Mouse (Mus musculus): Measurements from ENCODE around the gene Gm5141. TPM values are rescaled to one million over a fixed set of nuclear protein-coding genes. Genes with fewer than 3 reads are reported as not detected.
A peak's percentile ranks its signal among the peaks of the same experiment; 100 is the strongest.
"Not testable (repeated sequence)": the region's sequence is repeated elsewhere in the genome, so short reads cannot be mapped to it uniquely, and the experiment has no call there.

The Gm5141 gene
- under 1 TPM; 0.07 to 0.26 TPM for total RNA-seq (2021)
- long read RNA-seq, experiment 1, result 0 reads
- long read RNA-seq, experiment 2, result 0 reads

DNA sequence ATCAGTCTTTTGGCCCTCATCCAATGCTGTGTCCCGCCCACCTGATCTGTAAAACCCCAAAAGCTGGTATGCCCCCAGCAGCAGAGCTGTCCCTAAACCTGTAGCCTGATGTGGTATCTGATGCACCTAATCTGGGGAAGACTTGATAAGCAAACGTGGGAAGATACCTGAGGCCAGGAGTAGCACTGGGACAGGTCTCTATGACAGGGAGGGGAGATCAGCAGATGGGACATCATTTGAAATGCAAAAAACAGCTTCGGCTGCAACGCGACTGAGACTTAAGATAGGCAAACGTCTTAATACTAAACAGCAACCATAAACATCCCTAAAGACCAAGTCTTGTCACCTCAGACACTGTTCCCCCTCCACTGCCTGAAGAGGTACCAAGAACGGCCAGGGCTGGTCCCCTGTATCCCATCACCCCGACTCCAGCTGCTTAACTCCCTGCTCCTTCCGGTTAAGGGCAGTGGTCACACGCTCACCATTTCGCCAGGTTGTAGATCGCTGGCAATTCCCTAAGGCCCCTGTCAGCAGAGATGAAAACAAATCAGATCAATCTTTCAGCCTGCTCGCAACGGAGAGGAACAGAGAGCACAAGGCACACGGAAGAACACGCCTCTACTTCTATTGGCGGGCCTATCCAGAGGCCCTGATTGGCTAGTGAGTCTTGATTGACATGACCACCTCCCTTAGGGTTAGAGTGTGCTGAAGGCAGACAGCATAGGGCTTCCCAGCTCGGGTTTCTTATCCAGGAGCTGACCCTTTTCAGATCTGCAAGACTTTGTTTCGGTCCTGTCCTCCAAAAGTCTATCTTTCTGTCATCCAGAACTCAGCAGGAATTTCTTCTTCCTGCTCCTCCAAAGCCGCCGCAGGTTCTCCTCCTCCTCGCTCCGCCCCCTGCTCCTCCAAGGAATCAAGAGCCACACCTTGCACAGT lies at the start of gene Gm5141:
TSS of gene Gm5141 (minus strand) at position 610 of the 936 bp plus-strand sequence.
- peak; percentile 19 for DNase-seq (ENCODE audit: low spot score)

GRCm38 (mm10) chr13:62833341-62833740 lies 47.7 kb upstream of the Gm5141 start:
- no peak for DNase-seq (ENCODE audit: low spot score)

DNA sequence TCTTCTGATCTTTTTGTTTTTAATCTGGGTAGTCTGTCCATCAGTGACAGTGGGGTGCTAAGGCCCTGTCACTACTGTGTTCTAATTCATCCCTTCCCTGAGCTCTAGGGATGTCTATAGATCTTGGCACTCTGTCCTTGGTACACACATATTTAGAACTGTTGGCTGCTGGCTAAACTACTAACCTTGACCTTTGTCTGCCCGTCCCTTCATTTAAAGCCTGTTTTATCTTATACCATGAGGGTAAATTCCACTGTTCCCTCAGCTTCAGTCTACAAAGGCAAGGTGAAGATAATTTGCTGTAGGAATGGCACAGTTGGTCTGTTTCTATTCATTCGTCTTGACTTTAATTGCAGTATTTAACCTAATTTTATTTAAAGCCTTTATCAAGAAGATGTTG lies 46.6 kb upstream of the Gm5141 start:
- no peak for DNase-seq (ENCODE audit: low spot score)

- not testable (repeated sequence) for DNase-seq (ENCODE audit: low spot score)
Observed at GRCm38 (mm10) chr13:62815705-62816104, 30.1 kb upstream of the Gm5141 start.

DNA sequence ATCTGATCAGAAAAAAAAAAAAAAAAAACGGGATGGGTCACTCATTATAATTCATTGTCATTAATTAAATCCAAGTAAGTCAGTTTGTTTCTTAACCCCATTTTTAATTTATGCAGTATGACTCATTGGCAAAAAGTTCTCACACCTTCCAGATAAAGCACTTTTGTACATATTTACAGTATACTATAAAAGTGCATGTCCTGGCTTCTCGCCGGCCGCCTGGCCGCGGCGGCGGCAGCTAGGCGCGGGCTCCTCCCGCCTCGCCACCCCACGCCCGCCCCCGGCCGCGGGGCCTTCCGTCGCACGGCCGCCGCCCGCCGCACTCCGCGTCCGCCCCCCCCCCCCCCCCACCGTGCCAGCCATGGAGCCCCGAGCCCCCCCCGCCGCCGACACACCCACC lies 27.1 kb upstream of the Gm5141 start:
- DNase-seq (ENCODE audit: low spot score), result no peak

DNA sequence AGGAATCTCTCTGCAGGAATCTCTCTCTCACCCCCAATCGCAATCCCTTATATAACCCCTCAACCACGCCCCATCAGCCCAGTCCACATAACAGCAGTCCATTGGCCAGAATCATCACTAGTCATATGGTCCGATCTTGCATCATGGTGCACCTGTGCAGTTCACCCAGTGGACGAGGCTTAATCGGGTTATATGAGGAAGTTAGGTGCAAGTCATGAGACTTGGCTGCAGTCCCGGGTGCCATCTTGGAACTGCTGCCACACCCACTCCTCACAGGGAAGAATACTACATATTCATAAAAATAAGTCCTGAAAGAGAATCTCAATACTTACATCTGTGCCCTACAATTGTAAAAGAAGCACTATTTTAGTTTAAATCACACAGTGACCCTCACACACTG lies 22.4 kb upstream of the Gm5141 start:
- not testable (repeated sequence) for DNase-seq (ENCODE audit: low spot score)

DNA sequence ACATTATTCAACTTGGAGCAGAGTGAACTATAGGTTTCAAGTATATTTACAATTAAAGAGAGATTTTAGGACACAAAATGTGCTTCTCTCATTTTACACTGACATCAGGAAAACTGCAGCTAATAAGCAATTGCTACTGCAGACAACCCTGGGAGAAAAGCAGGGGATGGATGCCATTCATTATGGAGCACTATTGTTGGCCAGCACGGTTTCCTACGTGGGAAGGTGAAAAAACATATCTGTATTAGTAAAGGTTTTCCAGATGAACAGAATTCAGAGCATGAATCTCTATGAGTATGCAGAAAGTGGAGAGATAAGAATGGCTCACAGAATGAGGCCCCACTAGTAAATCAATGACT lies 506 bp upstream of the Gm5141 start:
- not testable (repeated sequence) for DNase-seq (ENCODE audit: low spot score)

DNA sequence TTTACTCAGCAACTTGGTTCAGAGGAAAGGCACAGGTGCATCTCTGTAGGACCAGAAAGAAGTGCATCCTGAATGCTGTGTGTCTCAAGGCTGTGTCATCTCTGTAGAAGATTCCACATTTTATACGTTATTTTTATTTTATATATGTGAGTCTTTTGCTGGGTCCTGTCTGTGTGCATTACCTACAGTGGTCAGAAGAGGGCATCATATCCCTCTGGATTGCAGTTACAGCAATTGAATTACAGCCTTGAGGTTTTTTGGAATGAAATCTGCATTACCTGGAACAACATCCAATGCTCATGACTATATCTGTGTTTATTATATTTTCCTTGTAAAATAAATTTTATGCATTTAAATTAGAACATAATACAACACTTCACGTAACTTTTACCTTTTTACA lies 21.8 kb downstream of the Gm5141 start:
- peak; percentile 5 for DNase-seq (ENCODE audit: low spot score)

DNA sequence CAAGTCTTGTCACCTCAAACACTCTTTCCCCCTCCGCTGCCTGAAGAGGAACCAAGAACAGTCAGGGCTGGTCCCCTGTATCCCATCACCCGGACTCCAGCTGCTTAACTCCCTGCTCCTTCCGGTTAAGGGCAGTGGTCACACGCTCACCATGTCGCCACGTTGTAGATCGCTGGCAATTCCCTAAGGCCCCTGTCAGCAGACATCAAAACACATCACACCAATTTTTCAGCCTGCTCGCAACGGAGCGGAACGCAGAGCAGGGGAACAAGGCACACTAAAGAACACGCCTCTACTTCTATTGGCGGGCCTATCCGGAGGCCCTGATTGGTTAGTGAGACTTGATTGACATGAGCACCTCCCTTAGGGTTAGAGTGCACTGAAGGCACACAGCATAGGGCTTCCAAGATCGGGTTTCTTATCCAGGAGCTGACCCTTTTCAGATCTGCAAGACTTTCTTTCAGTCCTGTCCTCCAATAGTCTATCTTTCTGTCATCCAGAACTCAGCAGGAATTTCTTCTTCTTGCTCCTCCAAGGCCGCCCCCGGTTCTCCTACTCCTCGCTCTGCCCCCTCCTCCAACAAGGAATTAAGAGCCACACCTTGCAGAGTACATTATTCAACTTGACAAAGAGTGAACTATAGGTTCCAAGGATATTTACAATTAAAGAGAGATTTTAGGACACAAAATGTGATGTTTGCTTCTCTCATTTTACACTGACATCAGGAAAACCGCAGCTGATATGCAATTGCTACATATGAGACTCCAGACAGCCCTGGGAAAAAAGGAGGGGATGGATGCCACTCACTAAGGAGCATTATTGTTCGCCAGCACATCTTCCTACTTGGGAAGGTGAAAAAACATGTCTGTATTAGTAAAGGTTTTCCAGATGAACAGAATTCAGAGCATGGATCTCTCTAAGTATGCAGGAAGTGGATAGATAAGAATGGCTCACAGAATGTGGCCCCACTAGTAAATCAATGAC lies 24.9 kb downstream of the Gm5141 start, which contains the start of gene Platr25:
TSS of gene Platr25 (minus strand) at position 278 of the 984 bp plus-strand sequence.
- DNase-seq (ENCODE audit: low spot score), result peak; percentile 40

GRCm38 (mm10) chr13:62733322-62733721 lies 52.3 kb downstream of the Gm5141 start:
- DNase-seq (ENCODE audit: low spot score), result no peak

Small RNA genes lying within 50 kb of the gene (microRNA-seq; reads per million reads assigned to microRNA genes)
- gene Gm24588 (not detected), gene Mir713 (not detected)

Other genes starting within 250 kb of the Gm5141 start
- gene Zfp935, start 227.3 kb downstream of the Gm5141 start, total RNA-seq (2021), result under 1 TPM; 0.55 to 0.80 TPM
- 1 to 10 TPM; 2.4 to 3.8 TPM for gene Zfp934, start 214.6 kb downstream of the Gm5141 start, total RNA-seq (2021)
- 1 to 10 TPM in 1 of 2 experiments, under 1 TPM in 1; 0.64 to 1.8 TPM for gene 6720489N17Rik, start 161.6 kb downstream of the Gm5141 start, total RNA-seq (2021)
- 1 to 10 TPM; 1.2 to 1.4 TPM for gene Platr25, start 25.1 kb downstream of the Gm5141 start, total RNA-seq (2021)
- 10 to 100 TPM; 33.9 to 63.4 TPM for gene Fbp2, start 72.6 kb upstream of the Gm5141 start, total RNA-seq (2021)
- under 1 TPM; 0.25 to 0.36 TPM for gene Fbp1, start 102.5 kb upstream of the Gm5141 start, total RNA-seq (2021)
- gene 2010111I01Rik, start 179.1 kb upstream of the Gm5141 start, total RNA-seq (2021), result 10 to 100 TPM; 46.4 to 82.7 TPM

All from gastrocnemius, adult 18-20 months (tissue).